Mouse (Mus musculus) spleen, postnatal 36 days (tissue): ENCODE data around the gene Adh6b.
"Not testable (repeated sequence)": the region's sequence is repeated elsewhere in the genome, so short reads cannot be mapped to it uniquely, and the experiment has no call there.

Experiments
- DNase-seq, 2 experiments: peaks; one replicate each; pipeline ENCODE4 v3.0.0; 2022; ENCODE audit warnings: low spot score in 2 of 2, mixed read lengths in 1 of 2

The Adh6b gene

GRCm38 (mm10) chr3:138360721-138361120, 19.1 kb downstream of the Adh6b start:
- DNase-seq: no peak

- no peak for DNase-seq
These were observed 21.3 kb downstream of the Adh6b start for GRCm38 (mm10) chr3:138362920-138363319.

GRCm38 (mm10) chr3:138366181-138366580, 24.6 kb downstream of the Adh6b start:
- no peak for DNase-seq

- DNase-seq: no peak
These were observed 28.0 kb downstream of the Adh6b start for GRCm38 (mm10) chr3:138369546-138369945.

GRCm38 (mm10) chr3:138370289-138370688, 28.7 kb downstream of the Adh6b start:
- not testable (repeated sequence) for DNase-seq

GRCm38 (mm10) chr3:138373920-138374319, 32.3 kb downstream of the Adh6b start:
- no peak for DNase-seq

GRCm38 (mm10) chr3:138375148-138375547, 33.6 kb downstream of the Adh6b start:
- no peak for DNase-seq

- no peak for DNase-seq
These were observed 39.6 kb downstream of the Adh6b start for GRCm38 (mm10) chr3:138381133-138381532.

- DNase-seq: no peak
These were observed 45.6 kb downstream of the Adh6b start for GRCm38 (mm10) chr3:138387155-138387554.

GRCm38 (mm10) chr3:138404872-138405271, 63.3 kb downstream of the Adh6b start:
- no peak for DNase-seq

GRCm38 (mm10) chr3:138405341-138405740, 63.8 kb downstream of the Adh6b start:
- no peak for DNase-seq

GRCm38 (mm10) chr3:138405840-138406239, 64.3 kb downstream of the Adh6b start:
- no peak for DNase-seq

- DNase-seq: no peak
These were observed 66.3 kb downstream of the Adh6b start for GRCm38 (mm10) chr3:138407920-138408319.
